Mouse (Mus musculus) MEL (cell line): ENCODE results near the gene Hecw2. TPM values are rescaled to one million over a fixed set of nuclear protein-coding genes. Genes with fewer than 3 reads are reported as not detected.

ENCODE experiments used
- DNase-seq: peaks from one replicate; pipeline ENCODE4 v3.0.0; 2011; ENCODE audit warnings: low read depth, low spot score
- H3K27ac ChIP-seq: 2 replicates; pipeline ENCODE4 v1.5.1; 2012; ENCODE audit warnings: low read depth, mild to moderate bottlenecking, control low read depth, low read length, moderate library complexity; ENCODE audit not compliant: control insufficient read depth
- H3K27me3 ChIP-seq, 2 experiments: fragments of 150-350 bp in 1 of 2; sonication (generic) in 1 of 2; 2 replicates each; pipeline ENCODE4 v1.6.1; 2012; ENCODE audit warnings: low read length in 2 of 2, mild to moderate bottlenecking in 2 of 2, improper control_type of control experiment in 1 of 2, moderate library complexity in 1 of 2; ENCODE audit not compliant: insufficient read depth in 2 of 2, control insufficient read depth in 1 of 2
- H3K36me3 ChIP-seq, 2 experiments: 2 replicates each; pipeline ENCODE4 v1.6.1; 2012 to 2014; ENCODE audit warnings: low read length in 2 of 2, improper control_type of control experiment in 1 of 2, inconsistent platforms in 1 of 2, mild to moderate bottlenecking in 1 of 2; ENCODE audit not compliant: insufficient read depth in 2 of 2, control insufficient read depth in 1 of 2
- H3K4me1 ChIP-seq, 2 experiments: fragments of 150-350 bp in 1 of 2; sonication (generic) in 1 of 2; 2 replicates each; pipeline ENCODE4 v1.6.1; 2012; ENCODE audit warnings: low read length in 2 of 2, improper control_type of control experiment in 1 of 2, mild to moderate bottlenecking in 1 of 2; ENCODE audit not compliant: insufficient read depth in 2 of 2, control insufficient read depth in 1 of 2
- H3K4me3 ChIP-seq, 2 experiments: fragments of 150-350 bp in 1 of 2; sonication (generic) in 1 of 2; 2 replicates each; pipeline ENCODE4 v1.5.1; 2012; ENCODE audit warnings: low read depth in 2 of 2, low read length in 2 of 2, mild to moderate bottlenecking in 2 of 2, moderate library complexity in 2 of 2, control low read depth in 1 of 2, improper control_type of control experiment in 1 of 2; ENCODE audit not compliant: control insufficient read depth in 1 of 2, insufficient read depth in 1 of 2
- H3K79me2 ChIP-seq: 2 replicates; pipeline ENCODE4 v1.6.1; 2012; ENCODE audit warnings: mild to moderate bottlenecking, low read length, moderate library complexity; ENCODE audit not compliant: control insufficient read depth, poor library complexity, insufficient read depth
- H3K9ac ChIP-seq: 2 replicates; pipeline ENCODE4 v1.6.1; 2012; ENCODE audit warnings: low read depth, mild to moderate bottlenecking, control low read depth, low read length, moderate library complexity; ENCODE audit not compliant: control insufficient read depth, poor library complexity, severe bottlenecking
- H3K9me3 ChIP-seq: fragments of 150-350 bp; sonication (generic); replicated peaks from 2 replicates; pipeline ENCODE4 v1.6.1; 2012; ENCODE audit warnings: mild to moderate bottlenecking, low read length, improper control_type of control experiment, moderate library complexity; ENCODE audit not compliant: insufficient read depth
- BHLHE40 ChIP-seq: IDR thresholded peaks from 2 replicates; pipeline ENCODE4 v1.6.1; 2012; ENCODE audit warnings: low read depth, mild to moderate bottlenecking, inconsistent platforms, low read length, improper control_type of control experiment, borderline replicate concordance
- CHD2 ChIP-seq: IDR thresholded peaks from 2 replicates; pipeline ENCODE4 v1.6.1; 2011; ENCODE audit warnings: low read length, improper control_type of control experiment
- CTCF ChIP-seq, 3 experiments: IDR thresholded peaks in 2 of 3; conservative IDR thresholded peaks in 1 of 3; 2 replicates each; pipeline ENCODE4 v1.5.1; 2011 to 2012; ENCODE audit warnings: low read length in 3 of 3, low read depth in 2 of 3, mild to moderate bottlenecking in 2 of 3, improper control_type of control experiment in 1 of 3, inconsistent platforms in 1 of 3, mixed read lengths in 1 of 3, moderate library complexity in 1 of 3; ENCODE audit not compliant: control insufficient read depth in 1 of 3, insufficient read depth in 1 of 3, poor library complexity in 1 of 3, severe bottlenecking in 1 of 3
- E2F4 ChIP-seq: IDR thresholded peaks from 2 replicates; pipeline ENCODE4 v1.6.1; 2011; ENCODE audit warnings: low read depth, low read length, improper control_type of control experiment, borderline replicate concordance
- ELF1 ChIP-seq: IDR thresholded peaks from 2 replicates; pipeline ENCODE4 v1.6.1; 2014; ENCODE audit warnings: low read depth, mild to moderate bottlenecking, inconsistent platforms, low read length, improper control_type of control experiment, moderate library complexity
- EP300 ChIP-seq, 2 experiments: IDR thresholded peaks; 2 replicates each; pipeline ENCODE4 v1.6.1; 2011; ENCODE audit warnings: improper control_type of control experiment in 2 of 2, low read length in 2 of 2, low read depth in 1 of 2, mild to moderate bottlenecking in 1 of 2
- ETS1 ChIP-seq: IDR thresholded peaks from 2 replicates; pipeline ENCODE4 v1.6.1; 2012; ENCODE audit warnings: low read depth, mild to moderate bottlenecking, inconsistent platforms, low read length, improper control_type of control experiment, moderate library complexity
- GABPA ChIP-seq: IDR thresholded peaks from 2 replicates; pipeline ENCODE4 v1.6.1; 2012; ENCODE audit warnings: low read depth, mild to moderate bottlenecking, inconsistent platforms, low read length, improper control_type of control experiment, moderate library complexity
- HCFC1 ChIP-seq: IDR thresholded peaks from 2 replicates; pipeline ENCODE4 v1.6.1; 2012; ENCODE audit warnings: low read depth, mild to moderate bottlenecking, inconsistent platforms, low read length, improper control_type of control experiment, moderate library complexity
- MAZ ChIP-seq: IDR thresholded peaks from 2 replicates; pipeline ENCODE4 v1.6.1; 2012; ENCODE audit warnings: low read depth, mild to moderate bottlenecking, inconsistent platforms, low read length, improper control_type of control experiment
- MEF2A ChIP-seq: IDR thresholded peaks from 2 replicates; pipeline ENCODE4 v1.6.1; 2014; ENCODE audit warnings: low read depth, mild to moderate bottlenecking, inconsistent platforms, low read length, improper control_type of control experiment; ENCODE audit not compliant: poor library complexity, insufficient replicate concordance, severe bottlenecking; ENCODE audit errors: extremely low read depth
- MYB ChIP-seq: IDR thresholded peaks from 2 replicates; pipeline ENCODE4 v1.6.1; 2011; ENCODE audit warnings: mild to moderate bottlenecking, low read depth, low read length, improper control_type of control experiment
- MYC ChIP-seq: IDR thresholded peaks from 2 replicates; pipeline ENCODE4 v1.6.1; 2011; ENCODE audit warnings: low read depth, mild to moderate bottlenecking, low read length, improper control_type of control experiment, moderate library complexity
- NELFE ChIP-seq: IDR thresholded peaks from 2 replicates; pipeline ENCODE4 v1.6.1; 2011; ENCODE audit warnings: low read depth, low read length, improper control_type of control experiment
- POLR2AphosphoS2 ChIP-seq: IDR thresholded peaks from 2 replicates; pipeline ENCODE4 v1.6.1; 2011; ENCODE audit warnings: low read length, improper control_type of control experiment
- RAD21 ChIP-seq: IDR thresholded peaks from 2 replicates; pipeline ENCODE4 v1.6.1; 2011; ENCODE audit warnings: mild to moderate bottlenecking, low read depth, low read length, improper control_type of control experiment
- SIN3A ChIP-seq: IDR thresholded peaks from 2 replicates; pipeline ENCODE4 v1.6.1; 2012; ENCODE audit warnings: low read length, improper control_type of control experiment, inconsistent platforms
- SMC3 ChIP-seq: IDR thresholded peaks from 2 replicates; pipeline ENCODE4 v1.6.1; 2011; ENCODE audit warnings: low read depth, low read length, improper control_type of control experiment
- USF2 ChIP-seq, 2 experiments: IDR thresholded peaks; 2 replicates each; pipeline ENCODE4 v1.6.1; 2011 to 2012; ENCODE audit warnings: improper control_type of control experiment in 2 of 2, low read length in 2 of 2, borderline replicate concordance in 1 of 2, inconsistent platforms in 1 of 2, low read depth in 1 of 2, mild to moderate bottlenecking in 1 of 2; ENCODE audit not compliant: insufficient read depth in 1 of 2
- ZMIZ1 ChIP-seq: IDR thresholded peaks from 2 replicates; pipeline ENCODE4 v1.6.1; 2012; ENCODE audit warnings: low read depth, mild to moderate bottlenecking, inconsistent platforms, low read length, improper control_type of control experiment, moderate library complexity
- ZNF384 ChIP-seq: IDR thresholded peaks from 2 replicates; pipeline ENCODE4 v1.6.1; 2012; ENCODE audit warnings: low read depth, mild to moderate bottlenecking, inconsistent platforms, low read length, improper control_type of control experiment
- polyA plus RNA-seq, 2 experiments: library from polyadenylated mRNA; stranded (reverse) in 1 of 2; unstranded in 1 of 2; fragments of >175 nt in 1 of 2; fragments of >200 nt in 1 of 2; gene quantifications; 2 replicates each; pipeline versions ENCODE4 v1.2.1 to v1.2.4; 2012; ENCODE audit warnings: low replicate concordance in 2 of 2, low read depth in 1 of 2; ENCODE audit not compliant: insufficient read length in 2 of 2, insufficient read depth in 1 of 2, missing spikeins in 1 of 2
- total RNA-seq: library from RNA; depleted of rRNA; stranded (reverse); fragments of 300-350 nt; gene quantifications from 2 replicates; pipeline ENCODE4 v1.2.3, GENCODE M21; 2012

Hecw2 gene
- total and polyA plus RNA-seq, 3 experiments: not detected

- Histone ChIP-seq H3K4me3 (no peak overlapping the region), H3K9me3 (no peaks in the 10 kb centered on the region), H3K4me1 (no peaks in the 10 kb centered on the region), H3K9ac (no peak overlapping the region), H3K36me3 (no peaks in the 10 kb centered on the region), H3K27me3 (no peaks in the 10 kb centered on the region), H3K79me2 (no peaks in the 10 kb centered on the region), H3K27ac (no peak overlapping the region)
- no peak for TF ChIP-seq POLR2AphosphoS2
- no peak for DNase-seq
These were observed 88.2 kb downstream of the Hecw2 start for GRCm38 (mm10) chr1:54106756-54107155.

GRCm38 (mm10) chr1:54079708-54080107, 115.3 kb downstream of the Hecw2 start:
- Histone ChIP-seq H3K9ac (no peak overlapping the region), H3K4me3 (no peak overlapping the region), H3K27me3 (no peaks in the 10 kb centered on the region), H3K36me3 (no peaks in the 10 kb centered on the region), H3K9me3 (no peaks in the 10 kb centered on the region), H3K4me1 (no peaks in the 10 kb centered on the region), H3K27ac (no peak overlapping the region), H3K79me2 (no peaks in the 10 kb centered on the region)
- TF ChIP-seq BHLHE40: no peak
- no peak for TF ChIP-seq MAZ
- no peak for TF ChIP-seq MEF2A
- no peak for TF ChIP-seq SMC3
- no peak for TF ChIP-seq USF2 (IDR thresholded peaks at IDR 0.05; ENCODE audit: borderline replicate concordance in 1 of 2, insufficient read depth in 1 of 2, low read depth in 1 of 2, low read length in 2 of 2)
- no peak for TF ChIP-seq ELF1
- no peak for TF ChIP-seq EP300 (IDR thresholded peaks at IDR 0.05; ENCODE audit: low read depth in 1 of 2, low read length in 2 of 2)
- TF ChIP-seq MYB: no peak
- no peak for TF ChIP-seq HCFC1
- no peak for TF ChIP-seq CTCF (IDR thresholded peaks at IDR 0.05 in 2 of 3, conservative IDR thresholded peaks at IDR 0.05 in 1 of 3; ENCODE audit: control insufficient read depth in 1 of 3, insufficient read depth in 1 of 3, low read depth in 2 of 3, low read length in 3 of 3, poor library complexity in 1 of 3, severe bottlenecking in 1 of 3)
- no peak for TF ChIP-seq RAD21
- TF ChIP-seq MYC: no peak
- no peak for TF ChIP-seq SIN3A
- no peak for TF ChIP-seq GABPA
- TF ChIP-seq CHD2: no peak
- no peak for TF ChIP-seq ETS1
- no peak for TF ChIP-seq ZMIZ1
- no peak for TF ChIP-seq ZNF384
- no peak for TF ChIP-seq NELFE
- TF ChIP-seq E2F4: no peak
- DNase-seq: no peak
